Comparison of ENCODE assay signal across 19 mouse cellular contexts in the genomic region with DNA sequence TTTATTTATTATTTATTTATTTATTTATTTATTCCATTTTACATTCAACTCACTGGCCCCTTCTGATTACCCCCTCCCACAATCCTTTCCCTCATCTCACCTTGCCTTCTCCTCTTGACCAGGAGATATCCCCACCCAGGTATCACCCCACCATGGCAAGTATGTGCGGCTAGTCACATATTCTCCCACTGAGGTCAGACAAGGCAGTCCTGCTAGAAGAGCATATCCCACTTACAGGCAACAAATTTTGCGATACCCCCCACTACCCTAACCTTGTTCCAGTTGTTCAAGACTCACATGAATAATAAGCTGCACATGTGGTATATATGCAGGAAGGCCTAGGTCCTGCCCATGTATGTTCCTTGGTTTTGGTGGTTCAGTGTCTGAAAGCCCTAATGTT.
DNase-seq lines count a peak whose midpoint lies in the region; ATAC-seq lines count a peak whose summit lies in the region.
"Had no signal": no experiment of that assay in that cellular context is flagged by ENCODE, and none has a peak within 500 bp of the region (broad histone marks: within the 10 kb centered on the region; RNA-seq: fewer than 3 reads in every experiment).

No protein-coding gene starts in this region.

- H3K9me3 ChIP-seq in midbrain, embryonic 11.5 days (ENCODE audit: control insufficient read depth, low read length), result no peaks in the 10 kb centered on the region; the same call in 1 of the 2 replicates
- H3K9me3 ChIP-seq in midbrain, embryonic 14.5 days (ENCODE audit: control insufficient read depth, low read length), result no peaks in the 10 kb centered on the region

- H3K4me3 ChIP-seq in midbrain, embryonic 11.5 days (ENCODE audit: low read depth, low read length), result no peak overlapping the region
- H3K4me3 ChIP-seq in midbrain, embryonic 14.5 days (replicated peaks; ENCODE audit: low read depth, low read length), result no peak overlapping the region

- H3K9ac ChIP-seq in midbrain, embryonic 11.5 days (ENCODE audit: low read length), result no peak overlapping the region
- no peak overlapping the region for H3K9ac ChIP-seq in midbrain, embryonic 14.5 days (replicated peaks; ENCODE audit: low read length)

- WGBS in midbrain, embryonic 11.5 days, result 93% methylated on average over 2 of the region's 2 CpGs
- WGBS in midbrain, embryonic 14.5 days, result 96% methylated on average over 2 of the region's 2 CpGs

- no peaks in the 10 kb centered on the region for H3K27me3 ChIP-seq in midbrain, embryonic 11.5 days (ENCODE audit: control insufficient read depth, insufficient read depth, low read length)
- H3K27me3 ChIP-seq in midbrain, embryonic 14.5 days (ENCODE audit: control insufficient read depth, insufficient read depth, low read length), result no peaks in the 10 kb centered on the region
- H3K27me3 ChIP-seq: CH12.LX had no signal

- H3K4me1 ChIP-seq in midbrain, embryonic 11.5 days (ENCODE audit: control insufficient read depth, insufficient read depth, low read length), result no peaks in the 10 kb centered on the region
- H3K4me1 ChIP-seq in midbrain, embryonic 14.5 days (ENCODE audit: control insufficient read depth, insufficient read depth, low read length), result no peaks in the 10 kb centered on the region

- ATAC-seq in midbrain, embryonic 11.5 days (ENCODE audit: low FRiP score), result no peak
- ATAC-seq in midbrain, embryonic 14.5 days (ENCODE audit: low FRiP score, low TSS enrichment), result no peak
- ATAC-seq: activated CD4-positive, CD25-positive, alpha-beta regulatory T cell, adult 4 months; CD4-positive, CD25-positive, alpha-beta regulatory T cell, adult 4 months; Patski had no signal

- DNase-seq in heart, adult 11 months, result peak; percentile 64
- no peak for DNase-seq in heart, postnatal 4 days
- peak; percentile 66 for DNase-seq in midbrain, embryonic 11.5 days (ENCODE audit: low spot score, missing footprints)
- DNase-seq in midbrain, embryonic 14.5 days, result no peak
- DNase-seq: adrenal gland, adult 2 months; adrenal gland, adult 8-10 months; adrenal gland, postnatal 10 days; adrenal gland, postnatal 14 days; adrenal gland, postnatal 25 days; adrenal gland, postnatal 36 days; B cell, adult 2 months; cerebellum, adult 11 months; cerebellum, adult 11-12 months; cerebellum, adult 18-20 months had no signal

- H3K36me3 ChIP-seq in midbrain, embryonic 11.5 days (ENCODE audit: control insufficient read depth, insufficient read depth, low read length), result no peaks in the 10 kb centered on the region
- H3K36me3 ChIP-seq in midbrain, embryonic 14.5 days (ENCODE audit: control insufficient read depth, insufficient read depth, low read length), result no peaks in the 10 kb centered on the region
- H3K36me3 ChIP-seq: G1E had no signal

- H3K27ac ChIP-seq in midbrain, embryonic 11.5 days (ENCODE audit: low read depth, low read length), result no peak overlapping the region
- no peak overlapping the region for H3K27ac ChIP-seq in midbrain, embryonic 14.5 days (replicated peaks; ENCODE audit: low read depth, low read length)

- H3K4me2 ChIP-seq in midbrain, embryonic 11.5 days, result no peak overlapping the region
- no peak overlapping the region for H3K4me2 ChIP-seq in midbrain, embryonic 14.5 days (ENCODE audit: low read length)

Comparison
In these comparisons a context has a peak if more than half of its experiments do, and no peak if none do; other contexts are left out.
1. DNase-seq: peak in heart, adult 11 months (single experiment) and midbrain, embryonic 11.5 days (single experiment); none in heart, postnatal 4 days (single experiment) and midbrain, embryonic 14.5 days (single experiment).